ENCODE assay signal across 16 mouse cellular contexts in the genomic region with DNA sequence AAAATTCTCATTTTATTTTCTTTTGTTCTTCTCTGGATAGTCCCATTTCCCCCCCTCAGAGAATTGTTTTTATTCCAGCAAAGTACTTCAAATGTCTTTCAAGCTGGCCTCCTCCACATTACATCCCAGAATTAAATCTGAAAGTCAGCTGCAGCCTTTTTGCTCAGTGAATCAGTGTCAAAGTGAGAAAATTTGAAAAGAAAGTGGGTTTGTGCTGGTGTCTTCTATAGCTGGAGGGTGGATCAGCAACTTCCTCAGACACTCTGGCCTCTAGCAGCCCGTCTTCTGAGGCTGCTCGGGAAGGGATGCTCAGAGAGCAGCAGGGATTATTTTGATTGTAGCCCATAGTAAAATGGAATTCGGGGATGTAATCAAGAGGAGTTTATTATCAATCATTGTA.
"Had no signal": no experiment of that assay in that cellular context is flagged by ENCODE, and none has a peak within 500 bp of the region (broad histone marks: within the 10 kb centered on the region; RNA-seq: fewer than 3 reads in every experiment).

No protein-coding gene starts in this region.

- DNase-seq: lung, adult 18-20 months; lung, embryonic 14.5 days; lung, postnatal 10 days; lung, postnatal 4 days; midbrain, embryonic 14.5 days; retina, postnatal 1 day; right cerebral cortex, postnatal 14 days; spleen, adult 18-20 months; thymus, adult 2 months; thymus, postnatal 25 days; thymus, postnatal 4 days had no signal

- H3K4me3 ChIP-seq: midbrain, embryonic 10.5 days; midbrain, embryonic 12.5 days; myocyte; neural tube, embryonic 13.5 days; neural tube, embryonic 15.5 days had no signal

- H3K27ac ChIP-seq: midbrain, embryonic 10.5 days; midbrain, embryonic 12.5 days; neural tube, embryonic 13.5 days; neural tube, embryonic 15.5 days had no signal
